Mouse (Mus musculus) thymus, postnatal 10 days (tissue): ENCODE measurements around the gene Rab5if.
"Not testable (repeated sequence)": the region's sequence is repeated elsewhere in the genome, so short reads cannot be mapped to it uniquely, and the experiment has no call there.

Experiments
- DNase-seq, 2 experiments: peaks; one replicate each; pipeline ENCODE4 v3.0.0; 2021; ENCODE audit warnings: low spot score in 2 of 2

Rab5if gene

DNA sequence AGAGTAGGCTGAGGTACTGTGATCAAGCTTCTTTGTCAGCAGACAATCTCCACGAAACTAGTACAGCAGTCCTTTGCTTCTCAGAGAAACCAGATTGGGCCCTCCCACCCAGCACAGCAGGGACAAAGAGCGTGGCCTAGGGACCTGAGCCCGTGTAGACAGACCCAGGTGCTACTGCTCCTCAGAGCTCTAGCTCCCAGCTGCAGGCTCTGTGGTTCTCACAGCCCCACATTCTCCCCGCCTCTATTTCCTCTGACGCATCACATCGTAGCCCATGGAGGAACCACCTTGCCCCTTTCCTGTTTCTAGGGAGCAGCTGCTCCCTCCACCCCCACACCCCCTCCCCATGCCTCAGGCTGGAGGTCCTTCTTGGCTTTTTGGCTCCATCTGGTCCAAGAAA, 24.1 kb downstream of the Rab5if start, which contains the start of gene Sla2:
Sla2 (minus strand) TSS at position 176 of the 400 bp plus-strand sequence.
- peak; percentile 87 to 91 for DNase-seq

- no peak for DNase-seq
Measured at GRCm38 (mm10) chr2:156888490-156888889, 25.6 kb downstream of the Rab5if start.

DNA sequence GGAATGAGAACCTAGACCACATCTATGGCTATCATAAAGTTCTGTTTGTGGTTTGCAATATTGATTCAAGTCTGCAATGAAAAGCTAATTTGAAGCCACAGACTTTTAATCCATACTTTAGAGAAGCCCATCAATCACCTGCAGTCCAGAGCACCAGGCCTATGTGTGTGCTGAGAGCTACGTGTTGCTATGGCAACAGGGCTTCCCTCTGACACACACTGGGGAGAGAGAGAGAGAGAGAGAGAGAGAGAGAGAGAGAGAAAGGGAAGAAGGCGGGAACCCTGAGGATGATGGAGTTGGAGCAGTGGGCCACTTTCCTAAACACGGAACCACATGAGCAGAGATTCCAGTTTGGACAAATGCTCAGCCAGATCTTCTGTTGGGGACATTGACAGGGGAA, 29.3 kb downstream of the Rab5if start:
- no peak for DNase-seq

DNA sequence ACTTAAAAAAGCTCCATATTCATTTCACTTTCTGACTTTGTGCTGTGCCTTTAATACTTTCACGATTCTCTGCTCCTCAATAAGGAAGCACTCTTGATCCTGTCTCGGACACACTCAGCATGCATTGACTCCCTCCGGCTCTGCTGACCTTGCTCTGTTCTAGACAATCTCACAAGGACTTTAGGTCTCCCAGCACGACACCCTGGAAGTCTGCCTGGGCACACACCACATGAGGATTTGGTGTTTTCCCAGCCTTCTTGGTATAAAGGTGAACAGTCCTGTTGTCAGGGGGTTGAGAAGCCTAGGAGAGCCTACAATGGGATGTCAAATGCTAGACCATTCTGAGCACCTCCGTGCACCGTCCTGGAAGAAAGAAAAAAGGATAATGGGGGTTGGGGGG, 29.9 kb downstream of the Rab5if start:
- DNase-seq, result no peak

DNA sequence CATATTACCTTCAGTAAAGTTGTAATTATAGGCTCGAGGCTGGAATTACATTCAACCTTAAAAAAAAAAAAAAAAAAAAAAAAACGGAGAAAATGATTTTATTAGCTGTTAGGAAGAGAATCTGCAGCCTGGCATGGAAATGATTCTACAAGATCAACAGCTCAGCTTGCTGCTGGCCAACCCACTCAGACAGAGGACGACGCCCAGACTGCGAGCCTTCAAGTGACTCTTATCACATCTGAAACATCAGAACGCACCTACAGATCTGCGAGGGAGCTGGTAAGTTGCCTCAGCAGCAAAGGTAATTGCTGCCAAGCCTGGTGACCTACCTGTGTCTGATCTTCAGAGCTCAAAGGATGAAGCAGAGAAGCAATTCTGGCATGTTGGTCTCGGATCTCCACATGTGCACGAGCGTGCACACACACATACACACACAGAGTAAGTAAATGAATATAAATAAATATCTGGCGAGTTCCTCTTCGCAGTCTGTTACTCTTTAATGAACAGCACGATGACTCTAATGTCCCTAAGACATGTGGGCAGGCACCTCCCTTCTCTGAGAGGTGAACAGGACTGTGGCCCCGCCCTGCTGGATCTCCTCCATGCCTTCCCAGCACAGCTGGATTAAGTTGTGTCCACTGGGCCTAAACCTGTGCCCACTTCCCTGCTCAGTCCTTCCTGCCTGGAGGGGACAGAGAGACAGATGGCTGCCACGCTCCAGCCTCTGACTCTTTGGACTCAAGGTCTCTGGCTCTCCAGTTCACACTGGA, 31.8 kb downstream of the Rab5if start:
- no peak for DNase-seq

GRCm38 (mm10) chr2:156896384-156896914, 33.5 kb downstream of the Rab5if start:
- no peak for DNase-seq

DNA sequence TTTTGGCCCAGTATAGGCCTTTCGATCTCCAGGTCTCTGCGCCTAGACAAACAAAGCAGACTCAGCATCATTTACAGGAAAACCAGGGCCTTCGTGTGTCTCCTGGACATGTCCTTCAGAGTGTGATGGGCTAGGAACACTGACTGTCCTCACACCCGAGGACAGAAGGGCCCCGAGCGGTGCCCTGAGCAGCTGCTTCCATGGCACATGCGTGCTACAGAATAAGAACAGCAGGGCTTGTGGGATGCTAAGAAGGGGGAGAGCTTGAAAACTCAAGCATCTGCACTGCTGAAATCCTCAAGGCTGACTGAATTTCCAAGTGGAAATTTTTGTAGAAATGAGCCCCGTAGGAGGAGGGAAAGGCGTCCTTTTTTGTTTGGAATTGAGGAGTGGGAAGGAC, 34.1 kb downstream of the Rab5if start:
- DNase-seq, result no peak

DNA sequence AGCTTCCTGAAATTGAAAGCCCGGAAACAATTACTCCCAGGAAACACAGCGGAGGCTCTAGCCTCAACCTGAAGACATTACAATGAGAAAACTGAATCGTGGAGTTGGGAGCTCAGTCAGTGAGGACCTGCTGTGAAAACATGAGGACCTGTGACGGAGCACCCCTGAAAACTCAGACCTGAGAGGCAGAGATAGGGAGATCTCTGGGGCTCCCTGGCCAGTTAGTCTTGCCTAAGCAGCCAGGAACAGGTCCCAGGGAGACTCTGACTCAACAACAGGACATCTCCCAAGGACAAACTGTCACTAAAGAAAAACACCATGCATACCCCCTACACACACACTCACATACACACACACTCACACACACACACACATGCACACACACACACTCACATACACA, 35.4 kb downstream of the Rab5if start:
- DNase-seq, result no peak

GRCm38 (mm10) chr2:156899184-156899583, 36.3 kb downstream of the Rab5if start:
- DNase-seq, result no peak

GRCm38 (mm10) chr2:156901344-156901743, 38.4 kb downstream of the Rab5if start:
- DNase-seq, result no peak

GRCm38 (mm10) chr2:156901883-156902282, 39.0 kb downstream of the Rab5if start:
- DNase-seq, result no peak

GRCm38 (mm10) chr2:156902411-156902810, 39.5 kb downstream of the Rab5if start:
- DNase-seq, result not testable (repeated sequence)

- DNase-seq, result no peak
Measured at GRCm38 (mm10) chr2:156903367-156903766, 40.4 kb downstream of the Rab5if start.

GRCm38 (mm10) chr2:156904976-156905717, 42.2 kb downstream of the Rab5if start:
- no peak for DNase-seq

DNA sequence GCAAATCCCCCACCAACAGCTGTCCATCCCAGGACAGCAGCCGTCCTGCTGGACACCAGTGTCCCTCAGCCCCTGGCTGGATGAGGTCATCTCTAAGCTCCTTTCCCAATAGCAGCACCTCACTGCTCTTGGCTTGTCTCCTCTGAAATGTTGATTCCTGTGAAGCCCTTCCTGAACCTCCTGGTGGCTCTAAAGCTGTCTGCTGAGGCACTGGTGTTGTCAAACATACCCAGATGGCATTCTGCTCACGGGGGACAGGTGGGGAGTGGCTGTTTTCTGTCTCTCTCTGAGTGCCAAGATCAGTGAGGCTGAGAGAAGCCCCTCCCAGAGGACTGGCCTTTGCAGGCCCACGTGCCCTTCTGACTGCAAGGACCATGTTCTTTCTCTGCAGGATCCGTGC, 43.0 kb downstream of the Rab5if start:
- DNase-seq, result not testable (repeated sequence)

GRCm38 (mm10) chr2:156913191-156913590, 50.3 kb downstream of the Rab5if start:
- DNase-seq, result no peak

DNA sequence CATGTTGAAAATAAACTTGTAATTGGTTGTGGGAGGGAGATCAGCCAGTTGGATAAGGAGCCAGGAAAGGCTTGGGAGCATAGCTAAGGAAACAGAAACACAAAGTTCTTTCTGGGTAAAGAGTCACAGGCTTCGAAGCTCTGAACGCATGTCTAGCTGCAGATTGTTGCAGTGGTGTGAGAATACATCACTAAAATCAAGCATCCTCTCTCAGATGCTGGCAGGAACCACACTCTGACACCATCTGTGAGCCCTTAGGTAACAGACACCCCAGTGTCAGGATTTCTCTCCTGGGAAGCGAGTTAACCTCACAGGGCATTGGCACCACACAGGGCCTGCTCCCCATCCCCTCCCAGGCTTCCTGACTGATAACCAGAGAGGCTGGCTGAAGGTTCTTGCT, 52.6 kb downstream of the Rab5if start:
- no peak for DNase-seq

DNA sequence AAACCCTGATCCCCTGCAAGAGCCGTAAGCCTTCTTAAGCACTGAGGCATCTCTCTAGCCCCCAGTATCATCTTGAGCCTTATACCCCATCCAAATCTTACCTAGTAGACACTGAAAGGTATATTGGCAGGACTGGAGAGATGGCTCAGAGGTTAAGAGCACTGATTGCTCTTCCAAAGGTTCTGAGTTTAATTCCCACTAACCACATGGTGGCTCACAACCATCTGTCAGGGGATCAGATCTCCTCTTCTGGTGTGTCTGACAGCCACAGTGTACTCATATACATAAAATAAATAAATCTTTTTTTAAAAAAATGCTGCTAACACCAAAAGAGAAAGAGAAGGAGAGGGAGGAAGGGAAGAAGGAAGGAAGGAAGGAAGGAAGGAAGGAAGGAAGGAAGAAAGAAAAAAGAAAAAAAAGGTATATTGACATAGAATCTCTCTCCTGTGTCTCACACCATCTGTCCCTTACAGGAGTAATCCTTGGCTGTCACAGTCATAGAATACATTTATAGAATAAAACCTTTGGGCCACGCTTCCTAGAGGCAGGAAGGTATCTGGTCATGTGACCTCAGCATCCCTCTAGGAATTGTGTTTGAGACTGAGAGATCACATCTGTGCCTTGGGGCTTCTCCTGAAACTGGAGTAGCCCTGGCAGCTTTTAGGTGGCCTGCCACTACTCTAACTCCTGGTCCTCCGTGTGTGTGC, 53.6 kb downstream of the Rab5if start:
- DNase-seq, result no peak

DNA sequence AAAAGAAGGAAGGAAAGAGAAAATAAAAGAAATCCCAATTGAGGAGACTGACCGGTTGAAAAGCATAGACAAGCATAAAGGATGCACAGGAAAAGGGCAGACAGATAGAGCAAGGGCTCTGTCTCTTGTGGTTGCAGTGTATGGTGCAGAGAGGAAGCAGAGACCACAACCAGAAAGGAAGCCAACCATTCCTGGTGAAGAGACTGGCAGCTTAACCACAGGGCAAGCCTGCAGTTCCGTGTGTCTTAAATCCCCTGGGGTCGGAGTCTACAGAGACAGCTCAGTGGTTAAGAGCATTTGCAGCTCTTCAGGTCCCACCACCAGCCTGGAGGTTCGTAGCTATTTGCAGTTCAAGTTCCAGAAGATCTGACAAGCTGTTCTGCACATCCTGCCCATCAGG, 55.6 kb downstream of the Rab5if start:
- peak; percentile 22 to 42 for DNase-seq

DNA sequence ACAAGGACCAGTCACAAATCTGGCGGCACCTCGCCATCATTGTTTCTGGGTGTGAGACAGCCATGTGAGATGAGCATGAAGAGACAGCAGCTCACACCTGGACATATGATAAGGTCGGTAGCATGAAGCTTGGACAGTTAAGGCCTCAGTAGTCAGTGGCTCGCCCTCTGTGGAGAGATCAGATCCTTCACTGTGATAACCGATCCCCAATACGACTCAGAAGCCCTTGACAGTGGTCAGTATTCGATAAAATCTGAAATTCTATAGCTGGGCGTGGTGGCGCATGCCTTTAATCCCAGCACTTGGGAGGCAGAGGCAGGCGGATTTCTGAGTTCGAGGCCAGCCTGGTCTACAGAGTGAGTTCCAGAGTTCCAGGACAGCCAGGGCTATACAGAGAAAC, 56.3 kb downstream of the Rab5if start:
- not testable (repeated sequence) for DNase-seq

GRCm38 (mm10) chr2:156919796-156920195, 56.9 kb downstream of the Rab5if start:
- peak in 1 of 2 experiments; percentile 19 for DNase-seq

DNA sequence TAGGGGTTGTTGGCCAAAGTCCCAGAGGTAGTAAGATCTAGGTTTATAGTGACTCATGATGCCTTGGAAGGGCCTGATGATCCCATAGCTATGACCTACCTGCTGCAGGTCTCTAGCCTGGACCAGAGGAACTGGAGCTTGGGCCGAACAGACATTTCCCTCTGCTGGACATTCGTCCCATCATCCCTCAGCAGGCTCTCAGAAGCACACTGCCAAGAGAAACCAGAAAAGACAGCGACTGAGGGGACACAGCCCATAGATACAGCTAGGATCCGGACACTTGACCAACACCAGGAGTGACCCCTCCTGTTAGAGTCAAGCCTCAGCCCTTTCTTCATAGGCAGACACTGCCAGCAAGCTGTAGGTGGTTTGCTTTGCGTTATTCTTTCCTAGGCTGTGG, 60.1 kb downstream of the Rab5if start:
- no peak for DNase-seq
